Mouse (Mus musculus): ENCODE measurements at regions not wholly inside any gene's neighbourhood (a gene's known extent, or its start where the extent isn't known, plus 50 kb on each side); places are given as distances from the start of the nearest gene placed in this dataset.

DNA sequence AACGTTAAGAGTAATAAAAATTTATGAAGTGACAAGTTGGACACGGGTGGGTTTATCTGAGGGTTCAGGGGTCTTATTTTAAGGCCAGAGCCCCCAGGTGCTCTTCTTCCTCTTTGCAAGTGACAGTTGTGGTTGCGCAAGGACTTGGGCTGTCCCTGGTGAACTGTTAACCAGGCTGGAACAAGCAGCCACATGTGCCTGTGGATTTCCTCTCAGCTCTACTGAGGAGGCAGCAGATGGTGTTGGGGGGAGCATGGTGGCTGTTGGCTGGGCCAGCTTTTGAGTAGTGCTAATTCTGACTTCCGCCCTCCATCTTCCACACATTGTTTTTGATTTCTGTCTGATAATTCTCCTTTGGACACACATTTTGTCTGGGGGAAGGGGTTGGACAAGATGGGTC lies 227.9 kb upstream of the Tbc1d5 start:
- no peak for DNase-seq (ENCODE audit: low spot score in 2 of 2)

DNA sequence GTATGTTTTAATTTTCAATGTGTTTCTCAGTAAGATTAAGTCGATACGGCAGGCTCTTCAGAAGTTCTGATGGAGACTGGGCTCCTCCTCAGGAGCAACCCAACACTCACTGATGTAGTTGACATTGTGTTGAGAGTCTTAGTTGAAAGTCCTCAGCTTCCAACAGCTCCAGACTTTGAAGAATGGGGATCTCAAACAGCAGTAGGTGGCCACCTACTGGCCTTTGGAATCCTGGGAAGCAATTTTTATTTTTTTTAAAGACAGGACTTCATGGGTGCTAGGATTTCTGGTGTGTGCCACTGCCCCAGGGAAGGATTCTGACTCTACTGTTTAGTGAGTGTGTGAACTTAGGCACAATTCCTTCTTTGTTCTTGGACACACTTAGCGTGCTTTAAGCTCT lies 225.9 kb upstream of the Tbc1d5 start:
- no peak for DNase-seq (ENCODE audit: low spot score in 2 of 2)

DNA sequence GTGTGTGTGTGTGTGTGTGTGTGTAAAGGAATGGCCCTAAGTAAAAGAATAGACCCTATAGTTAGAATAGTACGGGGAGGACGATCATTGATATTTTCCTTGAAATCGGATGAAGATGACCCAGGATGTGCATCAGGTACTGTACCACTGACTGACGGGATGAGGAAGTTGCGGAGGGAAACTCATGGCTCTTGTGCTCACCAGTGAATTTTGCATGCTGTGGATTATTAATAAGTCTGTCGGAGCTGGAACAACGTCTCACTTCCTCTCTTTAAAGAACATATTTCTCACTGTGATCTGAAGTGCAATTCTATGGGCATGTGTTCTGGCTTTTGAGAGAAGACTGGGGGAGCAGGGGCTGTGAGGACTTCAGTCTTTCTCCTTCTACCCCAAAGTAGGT lies 218.8 kb upstream of the Tbc1d5 start:
- no peak for DNase-seq (ENCODE audit: low spot score in 2 of 2)

DNA sequence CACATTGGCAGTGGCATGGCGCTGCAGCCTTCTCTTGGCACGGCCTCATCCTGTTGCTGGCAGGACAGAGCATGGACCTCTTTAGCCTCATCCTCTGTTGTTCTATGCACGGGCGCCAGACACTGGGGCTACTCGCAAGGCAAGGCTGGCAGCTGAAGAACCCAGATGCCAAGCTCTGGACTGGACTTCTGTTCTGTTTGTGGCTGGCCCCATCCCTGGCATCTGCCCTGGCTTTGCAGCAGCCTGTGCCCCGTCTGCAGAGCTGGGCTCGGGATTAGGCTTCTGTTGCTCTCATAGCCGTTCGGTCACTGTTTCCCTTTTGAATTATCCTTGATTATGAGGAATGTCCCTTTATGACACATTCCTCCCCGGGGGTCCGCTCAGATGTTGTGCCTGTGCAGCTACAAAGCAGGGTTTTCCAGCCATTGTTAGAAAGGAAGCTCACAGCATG lies 214.6 kb upstream of the Tbc1d5 start:
- peak; percentile 29 to 61 for DNase-seq (ENCODE audit: low spot score in 2 of 2)

DNA sequence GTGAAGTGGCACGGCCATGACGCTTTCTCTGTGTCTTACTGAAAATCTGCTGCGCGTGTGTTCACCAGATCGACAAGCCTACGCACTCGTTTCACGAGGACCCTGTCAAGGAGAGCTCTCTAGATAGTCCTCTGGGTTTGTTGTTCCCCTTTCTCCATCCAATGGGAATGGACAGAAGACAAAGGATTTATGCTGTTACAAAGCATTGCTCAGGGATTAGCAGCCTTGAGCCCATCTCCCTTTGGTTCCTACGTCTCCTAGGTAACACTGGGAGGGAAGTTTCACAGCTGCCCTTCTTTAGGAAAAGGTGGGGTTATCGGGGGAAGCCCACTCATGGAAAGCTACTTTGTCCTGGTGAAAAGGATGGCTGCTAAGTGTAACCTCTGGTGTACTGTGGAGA lies 212.7 kb upstream of the Tbc1d5 start:
- DNase-seq (ENCODE audit: low spot score in 2 of 2): no peak

DNA sequence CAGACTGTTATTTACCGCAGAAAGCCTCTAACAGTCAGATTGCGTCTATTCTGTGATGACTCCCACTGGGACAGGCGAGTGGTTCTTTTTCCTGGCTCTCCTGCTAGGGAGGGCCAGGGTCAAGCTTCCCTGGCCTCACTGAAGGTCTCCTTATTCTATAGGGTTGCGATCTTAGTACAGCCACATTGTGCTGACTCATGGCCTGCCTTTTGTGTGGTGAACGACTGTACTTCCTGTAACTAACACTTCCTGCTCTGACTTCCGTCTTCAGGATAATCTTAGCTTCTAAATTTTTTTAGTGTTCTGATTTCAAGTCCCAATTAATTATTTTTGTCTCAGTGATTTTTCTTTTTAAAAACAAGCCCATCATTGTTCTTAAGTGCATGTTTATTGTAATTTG lies 203.4 kb upstream of the Tbc1d5 start:
- no peak for DNase-seq (ENCODE audit: low spot score in 2 of 2)

DNA sequence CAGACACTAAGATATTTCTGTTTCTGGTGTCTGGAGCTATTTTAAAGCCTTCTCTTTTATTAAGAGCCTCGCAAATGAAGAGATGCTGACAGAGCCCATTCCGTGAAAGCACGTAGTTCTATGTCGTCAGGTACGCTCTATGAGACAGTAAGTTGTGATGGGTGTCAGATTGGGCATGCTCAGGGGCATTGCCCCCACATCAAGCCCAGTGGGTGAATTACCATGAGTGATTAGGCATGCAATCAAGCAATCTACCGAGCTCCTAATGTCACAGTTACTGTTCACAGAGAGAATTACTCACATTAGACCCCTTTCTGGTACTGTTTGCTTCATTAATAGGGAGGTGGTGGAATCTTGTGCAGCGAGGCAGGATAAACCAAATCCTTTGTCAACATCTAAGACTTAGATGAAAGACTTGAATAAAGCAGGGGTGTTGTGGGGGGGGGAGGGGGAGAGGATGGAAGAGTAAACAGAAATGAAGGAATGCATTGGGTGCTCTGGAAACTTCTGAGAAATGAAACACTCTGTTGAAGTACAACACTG lies 192.9 kb upstream of the Tbc1d5 start:
- no peak for DNase-seq (ENCODE audit: low spot score in 2 of 2)

DNA sequence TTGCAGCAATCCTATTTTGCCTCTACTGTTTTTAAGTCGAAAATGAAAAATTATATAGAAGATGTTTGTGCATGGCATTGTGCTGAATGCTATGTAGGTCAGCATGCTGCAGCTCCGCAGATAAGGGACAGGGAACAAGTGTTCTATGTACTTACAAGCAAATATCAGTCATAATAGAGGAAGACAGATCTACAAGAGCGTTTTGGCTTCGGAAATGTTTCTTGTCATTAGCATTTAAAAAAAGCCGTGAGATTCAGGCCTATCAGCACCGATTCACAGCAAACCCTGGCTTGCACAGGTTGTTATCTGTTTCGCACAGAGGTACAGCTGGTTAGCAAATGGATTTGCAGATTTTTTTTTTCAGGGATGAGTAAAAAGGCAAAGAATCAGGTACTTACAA lies 191.8 kb upstream of the Tbc1d5 start:
- no peak for DNase-seq (ENCODE audit: low spot score in 2 of 2)

DNA sequence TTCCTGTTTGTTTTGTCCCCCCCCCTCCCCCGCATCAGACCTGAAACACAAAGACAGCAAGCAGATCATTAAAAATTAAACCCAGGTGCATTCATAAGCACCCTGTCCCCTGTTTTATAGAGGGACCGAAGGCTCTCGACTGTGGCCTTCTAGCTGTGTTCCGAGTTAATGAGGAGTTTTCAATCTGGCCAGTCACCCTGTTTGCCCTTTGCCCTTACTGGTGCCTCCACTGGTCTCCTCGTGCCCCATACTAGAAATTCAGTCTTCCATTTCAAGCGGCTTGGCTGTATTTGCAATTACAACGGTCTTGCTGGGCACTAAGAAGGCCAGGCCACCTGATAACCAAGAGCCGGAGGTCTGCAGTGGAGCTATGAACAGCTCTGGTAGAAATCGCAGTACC lies 190.9 kb upstream of the Tbc1d5 start:
- no peak for DNase-seq (ENCODE audit: low spot score in 2 of 2)

DNA sequence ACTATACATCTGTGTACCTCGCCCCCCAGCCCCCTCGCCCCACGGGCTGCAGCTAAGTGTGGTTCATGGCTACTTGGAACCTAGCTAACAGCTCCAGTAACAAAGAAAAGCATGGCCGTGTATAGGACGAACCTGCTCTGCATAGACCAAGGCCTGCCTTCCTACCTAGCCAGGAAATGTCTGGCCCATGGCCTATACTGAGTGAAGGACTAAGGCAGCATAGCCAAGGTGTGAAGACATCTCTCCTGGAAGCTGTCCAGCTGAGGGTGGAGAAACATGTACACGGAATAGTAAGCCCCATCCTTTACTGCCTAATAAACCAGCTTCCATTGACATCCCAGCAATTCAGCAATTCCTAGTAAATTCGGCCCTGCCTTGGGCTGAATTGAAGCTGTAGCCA lies 183.6 kb upstream of the Tbc1d5 start:
- DNase-seq (ENCODE audit: low spot score in 2 of 2): peak in 1 of 2 experiments; percentile 12

DNA sequence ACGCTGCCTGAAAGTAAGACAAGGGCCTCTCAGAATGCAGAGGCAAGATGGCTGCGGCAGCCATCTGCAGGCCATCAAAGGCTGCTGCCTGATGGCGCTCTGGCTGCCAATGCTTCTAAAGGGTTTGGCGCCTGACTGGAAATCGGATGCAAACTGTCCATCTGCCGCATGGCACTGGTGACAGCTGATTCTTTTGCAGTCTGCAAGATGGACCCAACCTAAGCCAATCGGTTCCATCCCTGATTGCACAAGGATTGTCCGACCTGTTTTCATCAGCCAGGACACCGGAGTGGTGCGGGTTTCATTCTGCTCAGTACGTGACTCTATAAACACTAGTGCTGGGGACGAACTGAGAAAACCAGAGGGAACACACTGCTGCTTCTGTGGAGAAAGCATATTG lies 183.1 kb upstream of the Tbc1d5 start:
- DNase-seq (ENCODE audit: low spot score in 2 of 2): peak; percentile 55 to 62

DNA sequence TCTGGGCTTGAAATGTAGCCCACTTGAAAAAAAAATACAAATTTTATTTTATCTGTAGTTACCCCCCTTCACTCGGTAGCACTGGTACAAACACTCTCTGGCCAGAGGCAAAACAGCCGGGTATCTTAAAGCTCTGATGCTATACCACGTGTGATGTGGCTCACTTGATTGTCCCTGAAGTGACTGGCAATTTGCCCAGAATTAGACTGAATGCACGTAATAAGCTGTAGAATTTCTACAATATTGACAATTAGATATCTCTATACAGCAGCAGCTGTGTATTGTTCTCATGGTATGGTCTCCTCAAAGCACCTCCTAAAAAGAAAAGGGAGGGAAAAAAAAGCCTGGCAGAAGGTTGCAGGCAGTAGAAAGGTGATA lies 179.2 kb upstream of the Tbc1d5 start:
- DNase-seq (ENCODE audit: low spot score in 2 of 2): no peak

DNA sequence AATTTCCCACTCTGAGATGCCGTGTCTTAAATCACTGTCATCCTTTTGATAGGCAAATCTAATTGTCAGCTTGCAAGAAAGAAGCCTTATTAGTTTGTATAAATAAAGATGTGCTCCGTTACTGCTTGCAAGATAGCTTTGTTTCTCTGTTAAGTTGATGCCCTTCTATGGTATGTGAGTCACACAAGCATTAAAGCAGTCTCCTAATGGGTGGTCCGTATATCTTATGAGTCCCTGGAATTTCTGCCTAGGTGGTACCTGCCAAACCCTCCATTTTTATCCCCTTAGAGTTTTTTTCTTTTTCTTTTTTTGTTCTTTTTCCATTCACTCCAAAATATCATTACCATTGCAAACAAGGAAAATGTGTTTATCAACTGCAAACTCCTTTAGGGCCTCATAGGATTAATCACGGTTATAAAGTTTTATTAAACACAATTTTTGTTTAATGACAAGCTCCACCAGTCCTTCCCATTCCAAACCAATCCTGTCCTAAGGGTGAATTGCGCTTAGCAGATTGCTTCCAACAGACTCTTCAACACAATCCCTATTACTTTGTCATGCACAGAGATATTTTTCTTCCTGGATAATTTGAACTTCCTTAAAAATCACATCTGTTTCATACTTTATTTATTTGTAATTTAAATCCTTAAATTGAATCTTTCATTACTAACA lies 178.7 kb upstream of the Tbc1d5 start:
- no peak for DNase-seq (ENCODE audit: low spot score in 2 of 2)

DNA sequence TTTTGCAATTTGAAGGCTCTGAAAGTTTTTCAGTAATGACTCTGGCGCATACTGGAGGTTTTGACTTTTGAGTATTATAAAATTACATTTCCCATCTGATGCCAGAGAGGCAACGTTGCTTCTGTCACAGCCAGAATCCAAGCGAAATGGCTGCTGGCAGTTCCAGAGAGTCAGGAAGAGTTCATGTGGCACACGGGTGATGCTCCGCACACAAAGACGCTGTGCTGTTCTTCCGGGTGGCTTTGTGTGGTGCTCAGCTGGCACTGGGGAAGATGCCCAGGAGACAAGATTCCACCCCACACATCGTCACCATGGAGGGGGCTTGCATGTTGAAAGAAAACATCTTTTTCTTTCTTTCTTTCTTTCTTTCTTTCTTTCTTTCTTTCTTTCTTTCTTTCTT lies 177.3 kb upstream of the Tbc1d5 start:
- DNase-seq (ENCODE audit: low spot score in 2 of 2): no peak

DNA sequence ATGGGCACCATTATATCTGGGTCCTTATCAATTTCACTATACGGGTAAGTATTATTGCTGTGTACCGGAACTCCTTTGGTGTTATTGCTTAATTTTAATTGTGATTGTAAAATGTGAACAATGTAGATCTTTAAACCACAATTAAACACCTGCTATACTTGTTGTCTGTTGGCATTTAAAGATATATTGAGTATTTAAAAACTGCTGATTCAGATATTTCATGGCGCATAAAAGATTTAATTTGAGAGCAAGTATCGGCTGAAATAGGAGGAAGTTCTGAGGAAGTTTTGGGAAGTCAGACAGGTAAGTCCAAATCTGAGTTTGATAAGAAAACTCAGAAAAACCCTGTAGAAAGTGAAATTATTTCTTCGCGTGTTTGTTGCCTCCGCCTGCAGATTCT lies 142.7 kb upstream of the Tbc1d5 start:
- DNase-seq (ENCODE audit: low spot score in 2 of 2): no peak

DNA sequence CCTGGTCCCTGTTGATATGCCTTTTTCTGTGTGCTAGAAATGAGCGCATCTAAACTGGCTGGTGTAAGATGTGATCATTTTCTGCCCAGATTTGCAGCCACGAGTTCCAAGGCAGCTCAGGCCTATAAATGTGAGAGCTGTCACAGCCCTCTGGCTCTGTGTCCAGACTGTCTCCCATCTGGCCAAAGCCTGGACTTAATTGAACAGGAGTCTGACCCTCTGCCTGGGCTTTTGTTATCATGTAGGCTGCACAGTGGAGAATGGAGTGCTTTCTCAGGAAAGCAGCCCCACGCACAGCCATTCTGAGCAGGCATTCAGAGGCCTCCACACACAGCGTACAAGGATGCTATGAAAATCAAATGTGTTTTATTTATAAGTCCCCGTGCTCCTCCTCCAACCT lies 141.9 kb upstream of the Tbc1d5 start:
- DNase-seq (ENCODE audit: low spot score in 2 of 2): peak; percentile 4 to 22

DNA sequence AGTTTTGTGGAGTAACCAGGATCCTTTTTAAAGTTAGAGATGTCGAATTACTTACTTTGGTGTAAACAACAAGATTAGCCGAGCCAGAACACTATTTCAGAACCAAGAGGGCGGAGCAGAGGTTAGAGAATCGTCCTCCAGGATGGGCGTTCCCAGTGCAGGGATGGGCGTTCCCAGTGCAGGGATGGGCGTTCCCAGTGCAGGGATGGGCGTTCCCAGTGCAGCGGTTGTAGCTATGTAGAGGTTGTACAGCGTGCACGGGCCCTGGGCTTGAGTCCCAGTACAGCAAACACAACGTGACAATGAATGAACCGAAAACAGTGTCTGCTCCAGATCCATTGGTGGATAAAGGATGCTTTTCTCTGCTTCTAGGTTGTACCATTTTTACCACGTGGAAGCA lies 125.8 kb upstream of the Tbc1d5 start:
- DNase-seq (ENCODE audit: low spot score in 2 of 2): no peak

DNA sequence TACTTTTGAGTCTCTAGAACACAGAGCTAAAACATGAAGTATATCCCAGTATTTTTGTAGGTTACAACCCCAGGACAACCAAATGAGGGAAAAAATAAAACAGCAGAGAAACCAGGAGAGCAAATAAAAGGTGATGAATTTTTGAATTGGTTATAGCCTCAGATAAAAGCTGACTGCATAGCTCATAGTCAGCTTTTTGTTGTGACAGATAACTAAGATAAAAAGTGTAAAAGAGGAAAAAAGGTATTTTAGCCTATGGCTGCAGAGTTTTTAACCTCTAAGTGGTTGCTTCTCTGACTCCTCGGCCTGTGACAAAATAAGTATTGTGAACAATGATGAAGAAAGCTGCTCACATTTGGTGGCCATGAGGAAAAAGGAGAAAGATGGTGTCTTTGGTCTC lies 111.6 kb upstream of the Tbc1d5 start:
- no peak for DNase-seq (ENCODE audit: low spot score in 2 of 2)

DNA sequence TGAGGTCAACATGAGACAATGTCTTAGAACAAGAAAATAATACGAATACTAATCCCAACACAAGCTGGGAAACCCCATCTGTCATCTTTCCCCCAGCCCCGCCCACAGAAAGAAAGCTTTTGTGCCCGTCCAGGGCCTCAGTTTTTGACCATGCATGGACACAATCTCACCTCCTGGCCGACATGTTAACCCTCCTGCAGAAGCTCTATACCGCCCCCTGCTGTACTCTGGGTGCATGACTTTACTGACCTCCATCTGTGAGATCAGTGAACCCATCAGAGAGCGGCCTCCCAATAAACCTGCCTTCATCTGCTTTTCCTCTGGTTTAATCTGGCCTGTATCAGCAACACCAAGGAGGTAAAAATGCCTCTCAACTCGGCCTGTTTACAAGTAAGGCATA lies 109.6 kb upstream of the Tbc1d5 start:
- DNase-seq (ENCODE audit: low spot score in 2 of 2): peak in 1 of 2 experiments; percentile 7

DNA sequence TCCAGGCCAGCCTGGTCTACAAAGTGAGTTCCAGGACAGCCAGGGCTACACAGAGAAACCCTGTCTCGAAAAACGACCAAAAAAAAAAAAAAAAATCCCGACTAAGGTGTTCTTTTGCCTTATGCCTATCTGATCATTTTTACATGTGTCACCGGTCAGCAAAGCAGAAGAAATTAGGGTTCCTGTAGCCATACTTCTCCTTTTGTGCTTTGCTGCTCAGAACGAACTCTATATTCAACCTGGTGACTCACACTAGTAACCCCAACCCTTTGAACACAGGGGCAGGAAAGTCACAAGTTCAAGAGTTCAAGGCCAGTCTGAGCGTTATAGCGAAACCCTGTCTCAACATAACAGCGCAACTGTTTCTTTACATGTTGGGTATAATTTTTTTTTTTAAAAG lies 108.7 kb upstream of the Tbc1d5 start:
- DNase-seq (ENCODE audit: low spot score in 2 of 2): no peak

DNA sequence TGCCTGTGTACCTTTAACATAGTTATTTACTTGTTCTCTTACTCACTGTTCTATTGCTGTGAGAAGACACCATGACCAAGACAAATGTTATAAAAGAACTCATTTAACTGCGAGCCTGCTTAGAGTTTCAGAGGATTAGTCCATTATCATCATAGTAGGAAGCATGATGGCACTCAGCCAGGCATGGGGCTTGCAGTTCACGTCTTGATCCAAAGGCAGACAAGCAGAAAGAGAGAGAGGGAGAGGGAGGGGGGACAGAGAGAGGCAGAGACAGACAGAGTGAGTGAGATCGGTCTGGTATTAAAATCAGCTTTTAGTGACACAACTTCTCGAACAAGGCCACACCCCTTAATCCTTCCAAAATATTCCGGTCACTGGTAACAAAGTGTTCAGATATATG lies 106.2 kb upstream of the Tbc1d5 start:
- DNase-seq (ENCODE audit: low spot score in 2 of 2): no peak

DNA sequence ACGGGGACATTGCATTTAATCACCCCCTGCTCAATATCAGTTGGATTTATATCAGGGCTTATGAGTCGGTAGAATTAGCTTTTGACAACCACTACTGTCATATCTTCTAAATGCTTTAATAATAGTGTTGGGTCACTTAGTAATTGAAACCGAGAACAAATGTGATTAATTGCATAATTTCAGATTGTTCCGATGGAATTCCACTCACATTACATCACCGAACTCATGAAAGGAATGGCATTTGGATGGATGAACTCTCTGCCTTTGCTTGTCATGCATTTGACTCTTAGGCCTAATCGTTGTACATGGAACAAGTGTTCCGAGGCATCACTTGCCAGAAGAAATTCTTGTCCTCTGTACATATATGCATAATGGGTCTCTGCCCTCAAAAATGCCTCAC lies 99.6 kb upstream of the Tbc1d5 start:
- no peak for DNase-seq (ENCODE audit: low spot score in 2 of 2)

DNA sequence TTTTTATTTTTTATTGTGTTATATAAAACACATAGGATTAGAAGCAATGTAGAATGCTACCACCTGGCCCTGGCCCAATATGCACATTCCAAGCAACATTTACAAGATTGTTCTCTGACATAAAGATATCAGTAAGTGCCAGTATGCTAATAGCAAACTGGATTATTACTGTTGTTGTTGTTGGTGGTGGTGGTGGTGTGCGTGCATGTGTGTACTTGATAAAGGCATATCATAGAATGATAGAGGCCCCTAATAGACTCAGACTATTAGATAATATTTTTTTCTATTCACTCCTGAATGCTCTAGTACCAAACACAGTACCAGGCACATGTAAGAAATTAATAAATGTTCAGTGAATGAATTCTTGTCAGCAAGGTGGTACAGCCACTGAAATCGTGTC lies 98.9 kb upstream of the Tbc1d5 start:
- DNase-seq (ENCODE audit: low spot score in 2 of 2): no peak

DNA sequence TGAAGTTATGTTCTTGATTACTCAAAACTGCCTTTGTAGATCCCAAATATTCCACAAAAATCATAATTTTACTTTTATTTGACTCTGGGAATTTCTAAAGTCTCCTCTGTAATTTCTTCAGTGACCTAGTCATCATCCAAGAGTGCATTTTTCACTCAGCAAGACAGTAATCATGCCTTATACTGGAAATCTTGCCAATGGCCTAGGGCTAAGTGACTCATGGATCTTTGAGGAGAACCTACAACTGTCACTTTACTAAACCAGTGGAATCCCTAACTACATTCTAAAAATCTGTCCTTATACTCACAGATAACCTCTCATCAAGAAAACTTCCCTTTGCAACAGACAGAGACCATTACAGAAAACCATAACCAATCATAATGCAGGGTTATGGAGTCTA lies 98.0 kb upstream of the Tbc1d5 start:
- no peak for DNase-seq (ENCODE audit: low spot score in 2 of 2)

Measured in layer of hippocampus, postnatal 14 days (tissue).